Mouse (Mus musculus) bone marrow, adult 2 months (tissue): ENCODE measurements around the gene Syt16.

Source experiments
- CTCF ChIP-seq: fragments of 200-500 bp; IDR thresholded peaks from 2 replicates; pipeline ENCODE4 v1.5.1; 2011; ENCODE audit warnings: low read length, control low read depth; ENCODE audit not compliant: control insufficient read depth, insufficient read depth
- POLR2A ChIP-seq: fragments of 200-500 bp; IDR thresholded peaks from 2 replicates; pipeline ENCODE4 v1.6.1; 2011; ENCODE audit warnings: low read depth, mild to moderate bottlenecking, control low read depth, low read length, borderline replicate concordance; ENCODE audit not compliant: control insufficient read depth

GRCm38 (mm10) chr12:74125796-74126195 is 128.3 kb downstream of the Syt16 start:
- TF ChIP-seq CTCF (no peak), POLR2A (no peak)
